Mouse (Mus musculus): Measurements from ENCODE around the gene Serinc3.

The Serinc3 gene

GRCm38 (mm10) chr2:163644575-163645385 lies at the start of gene Serinc3:
Gene Serinc3 (minus strand): TSS chr2:163645131.
- CTCF ChIA-PET: interaction anchor here (0.5 to 1.9 kb wide), 3 partner anchors 12 to 63 kb away, joined by 3 to 6 read pairs (median 4); partner anchors contain the start of gene Pkig

GRCm38 (mm10) chr2:163693716-163694314 lies 48.9 kb upstream of the Serinc3 start:
- CTCF ChIA-PET: no interaction called here

GRCm38 (mm10) chr2:163692873-163693612 lies 48.1 kb upstream of the Serinc3 start:
- CTCF ChIA-PET: no interaction called here

GRCm38 (mm10) chr2:163691846-163692605 lies 47.1 kb upstream of the Serinc3 start:
- CTCF ChIA-PET: interaction anchor here (0.7 kb wide), 1 partner anchor 91 kb away, joined by 7 read pairs; no protein-coding TSS in a partner anchor

GRCm38 (mm10) chr2:163690409-163691304 lies 45.7 kb upstream of the Serinc3 start:
- CTCF ChIA-PET: no interaction called here

GRCm38 (mm10) chr2:163689771-163690170 lies 44.8 kb upstream of the Serinc3 start:
- CTCF ChIA-PET: no interaction called here

GRCm38 (mm10) chr2:163688377-163688776 lies 43.4 kb upstream of the Serinc3 start:
- CTCF ChIA-PET: interaction anchor here (1.0 kb wide), 1 partner anchor 10 kb away, joined by 3 read pairs; no protein-coding TSS in a partner anchor

- CTCF ChIA-PET: no interaction called here
Measured at GRCm38 (mm10) chr2:163686886-163687285, 42.0 kb upstream of the Serinc3 start.

- CTCF ChIA-PET: interaction anchor here (0.9 kb wide), 1 partner anchor 35 kb away, joined by 6 read pairs; no protein-coding TSS in a partner anchor
Measured at GRCm38 (mm10) chr2:163686233-163686632, 41.3 kb upstream of the Serinc3 start.

GRCm38 (mm10) chr2:163685761-163686200 lies 40.9 kb upstream of the Serinc3 start:
- CTCF ChIA-PET: interaction anchor here (0.5 to 0.9 kb wide), 2 partner anchors 35 to 76 kb away, joined by 3 to 6 read pairs; no protein-coding TSS in a partner anchor

GRCm38 (mm10) chr2:163685287-163685686 lies 40.4 kb upstream of the Serinc3 start:
- CTCF ChIA-PET: interaction anchor here (0.5 to 0.9 kb wide), 2 partner anchors 35 to 75 kb away, joined by 3 to 6 read pairs; no protein-coding TSS in a partner anchor

- CTCF ChIA-PET: no interaction called here
Measured at GRCm38 (mm10) chr2:163682344-163682743, 37.4 kb upstream of the Serinc3 start.

- CTCF ChIA-PET: interaction anchor here (0.6 to 1.9 kb wide), 4 partner anchors 16 to 395 kb away, joined by 3 to 5 read pairs (median 4); no protein-coding TSS in a partner anchor
Measured at GRCm38 (mm10) chr2:163676745-163677144, 31.8 kb upstream of the Serinc3 start.

- CTCF ChIA-PET: interaction anchor here (0.6 to 1.9 kb wide), 4 partner anchors 15 to 396 kb away, joined by 3 to 5 read pairs (median 4); no protein-coding TSS in a partner anchor
Measured at GRCm38 (mm10) chr2:163676321-163676720, 31.4 kb upstream of the Serinc3 start.

GRCm38 (mm10) chr2:163675662-163676061 lies 30.7 kb upstream of the Serinc3 start:
- CTCF ChIA-PET: interaction anchor here (1.9 kb wide), 1 partner anchor 15 kb away, joined by 5 read pairs; no protein-coding TSS in a partner anchor

GRCm38 (mm10) chr2:163675144-163675619 lies 30.3 kb upstream of the Serinc3 start:
- CTCF ChIA-PET: interaction anchor here (1.9 kb wide), 1 partner anchor 14 kb away, joined by 5 read pairs; no protein-coding TSS in a partner anchor

GRCm38 (mm10) chr2:163674397-163674796 lies 29.5 kb upstream of the Serinc3 start:
- CTCF ChIA-PET: no interaction called here

GRCm38 (mm10) chr2:163670872-163671594 lies 26.1 kb upstream of the Serinc3 start:
- CTCF ChIA-PET: no interaction called here

- CTCF ChIA-PET: no interaction called here
Measured at GRCm38 (mm10) chr2:163667045-163667444, 22.1 kb upstream of the Serinc3 start.
